Mouse (Mus musculus) midbrain, embryonic 11.5 days (tissue): ENCODE results near the gene Ttll8. TPM values are rescaled to one million over a fixed set of nuclear protein-coding genes. Genes with fewer than 3 reads are reported as not detected.

Experiments
- ATAC-seq: fragments of 200-750 bp; cut with Nextera tagmentation; 2 replicates; pipeline ENCODE4 v1.8.0; 2017; ENCODE audit warnings: moderate TSS enrichment, moderate library complexity; ENCODE audit not compliant: low FRiP score
- DNase-seq: peaks from one replicate; pipeline ENCODE4 v3.0.0; 2015; ENCODE audit warnings: low spot score; ENCODE audit errors: missing footprints
- H3K27ac ChIP-seq: fragments of 300-500 bp; sonication (generic); 2 replicates; pipeline ENCODE4 v1.5.1; 2014; ENCODE audit warnings: low read depth, low read length
- H3K27me3 ChIP-seq: fragments of 300-500 bp; sonication (generic); 2 replicates; pipeline ENCODE4 v1.6.1; 2014; ENCODE audit warnings: mild to moderate bottlenecking, low read length, moderate library complexity, mixed read lengths; ENCODE audit not compliant: control insufficient read depth, insufficient read depth
- H3K36me3 ChIP-seq: fragments of 300-500 bp; sonication (generic); 2 replicates; pipeline ENCODE4 v1.6.1; 2014; ENCODE audit warnings: mild to moderate bottlenecking, low read length, moderate library complexity, mixed read lengths; ENCODE audit not compliant: control insufficient read depth, insufficient read depth
- H3K4me1 ChIP-seq: fragments of 300-500 bp; sonication (generic); 2 replicates; pipeline ENCODE4 v1.6.1; 2014; ENCODE audit warnings: low read length; ENCODE audit not compliant: control insufficient read depth, insufficient read depth
- H3K4me2 ChIP-seq: fragments of 300-500 bp; sonication (generic); 2 replicates; pipeline ENCODE4 v1.6.1; 2014; ENCODE audit warnings: mild to moderate bottlenecking, moderate library complexity
- H3K4me3 ChIP-seq: fragments of 300-500 bp; sonication (generic); 2 replicates; pipeline ENCODE4 v1.5.1; 2014; ENCODE audit warnings: low read depth, low read length
- H3K9ac ChIP-seq: fragments of 300-500 bp; sonication (generic); 2 replicates; pipeline ENCODE4 v1.6.1; 2014; ENCODE audit warnings: low read length
- H3K9me3 ChIP-seq: fragments of 300-500 bp; sonication (generic); 2 replicates; pipeline ENCODE4 v1.6.1; 2016; ENCODE audit warnings: low read length; ENCODE audit not compliant: control insufficient read depth
- WGBS: fragments of 180-500 bp; shearing (Covaris S2); extraction: QIAGEN DNeasy Blood & Tissue Kit; methylation state at CpG from one replicate; pipeline ENCODE4 v1.1.7; 2014; 5-methylcytosine and 5-hydroxymethylcytosine counted together
- polyA plus RNA-seq: library from polyadenylated mRNA; unstranded; fragments of >200 nt; fragmentation: Nextera tagmentation; extraction: Ambion mirVana; gene quantifications from 2 replicates; pipeline ENCODE4 v1.2.1, GENCODE M21; 2014

Ttll8 gene
- polyA plus RNA-seq, 1 experiment from 2014 or later, result not detected

DNA sequence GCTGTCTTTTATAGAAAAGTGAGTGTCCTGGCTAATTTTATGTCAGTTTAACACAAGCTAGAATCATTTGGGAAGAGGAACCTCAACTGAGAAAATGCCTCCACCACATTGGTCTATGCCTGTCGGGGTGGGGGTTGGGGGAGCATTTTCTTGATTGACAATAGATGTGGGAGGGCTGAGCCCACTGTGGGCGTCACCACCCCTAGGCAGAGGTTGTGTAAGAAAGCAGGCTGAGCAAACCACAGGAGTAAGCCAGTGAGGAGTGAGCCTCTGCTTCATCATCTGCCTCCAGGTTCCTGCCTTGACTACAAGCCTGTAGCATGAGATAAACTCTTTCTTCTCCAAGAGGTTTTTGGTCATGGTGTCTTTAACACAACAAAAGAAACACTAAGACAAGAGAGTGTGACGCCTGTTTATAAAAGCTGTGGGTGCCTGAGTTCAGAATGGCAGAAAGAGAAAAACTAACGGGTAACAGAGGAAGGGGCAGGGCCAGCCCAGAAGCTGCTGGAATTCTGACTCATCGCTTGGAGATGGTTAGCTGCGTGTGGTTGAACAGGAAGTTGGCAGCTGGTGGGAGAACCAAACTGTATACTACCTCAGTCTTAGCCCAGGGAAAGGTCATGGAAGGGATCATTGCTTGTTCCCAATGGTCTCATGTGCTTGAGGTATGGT lies 17.5 kb downstream of the Ttll8 start:
- Histone ChIP-seq H3K9me3 (no peaks in the 10 kb centered on the region), H3K36me3 (no peaks in the 10 kb centered on the region), H3K4me1 (no peaks in the 10 kb centered on the region), H3K4me3 (no peak overlapping the region), H3K27me3 (no peaks in the 10 kb centered on the region), H3K4me2 (no peak overlapping the region), H3K27ac (no peak overlapping the region), H3K9ac (no peak overlapping the region)
- WGBS, result 71% methylated on average over 6 of the region's 6 CpGs
- ATAC-seq (no peak), DNase-seq (peak; percentile 28)

DNA sequence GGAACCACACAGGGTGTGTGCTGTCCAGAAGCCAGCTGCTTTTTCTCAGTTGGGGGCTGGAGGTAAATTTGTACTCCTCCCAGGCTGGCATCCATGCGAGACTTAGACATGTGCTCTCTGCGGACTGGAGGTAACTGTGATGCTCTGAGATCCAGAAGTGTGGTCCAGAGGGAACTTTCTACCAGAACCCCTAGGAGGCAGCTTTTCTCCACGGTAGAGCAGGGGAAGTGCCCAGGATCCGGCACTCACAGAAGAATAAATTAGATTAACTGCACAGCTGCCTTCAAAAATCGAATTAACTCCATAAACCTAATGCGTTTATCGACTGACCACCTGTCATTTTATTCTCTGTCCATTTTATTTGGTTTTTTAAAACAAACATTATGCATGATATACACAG lies 20.1 kb downstream of the Ttll8 start:
- H3K27me3 ChIP-seq, result no peaks in the 10 kb centered on the region
- no peak overlapping the region for H3K27ac ChIP-seq
- H3K36me3 ChIP-seq, result no peaks in the 10 kb centered on the region
- no peak overlapping the region for H3K9ac ChIP-seq
- no peak overlapping the region for H3K4me3 ChIP-seq
- H3K4me2 ChIP-seq, result no peak overlapping the region
- H3K9me3 ChIP-seq, result no peaks in the 10 kb centered on the region
- H3K4me1 ChIP-seq, result no peaks in the 10 kb centered on the region
- 61% methylated on average over 7 of the region's 7 CpGs for WGBS
- ATAC-seq, result no peak
- DNase-seq, result peak; percentile 56

DNA sequence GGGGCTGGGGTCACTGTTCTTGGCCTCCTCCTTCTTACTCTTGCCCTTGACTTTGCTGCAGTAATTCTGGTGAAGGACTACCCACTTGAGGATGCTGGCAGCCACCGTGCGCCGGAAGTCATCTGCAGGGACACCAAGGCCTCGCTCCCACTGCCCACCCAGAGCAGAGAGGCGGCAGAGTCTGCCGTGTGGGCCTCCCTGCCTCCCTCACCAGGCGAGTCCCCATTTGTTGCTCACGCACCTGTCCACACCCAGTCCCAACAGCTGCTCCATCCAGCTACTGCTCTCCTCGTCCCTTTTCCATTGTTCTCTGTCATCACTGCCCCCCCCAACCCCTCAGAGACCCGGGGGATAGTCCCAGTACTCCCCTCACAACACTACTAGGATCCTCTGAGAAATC lies 21.6 kb downstream of the Ttll8 start:
- DNase-seq, result peak; percentile 1
- Histone ChIP-seq H3K27me3 (no peaks in the 10 kb centered on the region), H3K4me3 (no peak overlapping the region), H3K4me1 (no peaks in the 10 kb centered on the region), H3K9me3 (no peaks in the 10 kb centered on the region), H3K9ac (no peak overlapping the region), H3K27ac (no peak overlapping the region), H3K4me2 (no peak overlapping the region), H3K36me3 (no peaks in the 10 kb centered on the region)
- ATAC-seq, result no peak
- 90% methylated on average over 10 of the region's 10 CpGs for WGBS

DNA sequence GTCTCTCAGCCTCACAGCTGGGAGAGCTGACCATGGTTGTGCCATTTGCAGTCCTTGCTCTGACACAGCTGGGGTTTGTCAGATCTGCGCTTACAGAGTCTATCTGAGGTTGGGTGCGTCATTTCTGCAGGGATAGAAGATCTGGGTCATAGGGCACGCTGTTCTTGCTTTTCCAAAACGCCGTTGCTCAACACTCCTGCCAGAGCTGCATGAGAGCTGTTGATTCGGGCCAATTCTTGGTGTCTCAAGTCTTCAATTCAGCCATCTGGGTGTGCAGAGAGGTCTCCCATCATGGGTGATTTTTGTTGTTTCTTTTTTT lies 32.3 kb downstream of the Ttll8 start:
- Histone ChIP-seq H3K27me3 (no peaks in the 10 kb centered on the region), H3K36me3 (no peaks in the 10 kb centered on the region), H3K4me2 (no peak overlapping the region), H3K4me1 (no peaks in the 10 kb centered on the region), H3K9me3 (no peaks in the 10 kb centered on the region), H3K27ac (no peak overlapping the region), H3K9ac (no peak overlapping the region), H3K4me3 (no peak overlapping the region)
- 75% methylated on average over 6 of the region's 6 CpGs for WGBS
- no peak for ATAC-seq
- DNase-seq, result no peak

DNA sequence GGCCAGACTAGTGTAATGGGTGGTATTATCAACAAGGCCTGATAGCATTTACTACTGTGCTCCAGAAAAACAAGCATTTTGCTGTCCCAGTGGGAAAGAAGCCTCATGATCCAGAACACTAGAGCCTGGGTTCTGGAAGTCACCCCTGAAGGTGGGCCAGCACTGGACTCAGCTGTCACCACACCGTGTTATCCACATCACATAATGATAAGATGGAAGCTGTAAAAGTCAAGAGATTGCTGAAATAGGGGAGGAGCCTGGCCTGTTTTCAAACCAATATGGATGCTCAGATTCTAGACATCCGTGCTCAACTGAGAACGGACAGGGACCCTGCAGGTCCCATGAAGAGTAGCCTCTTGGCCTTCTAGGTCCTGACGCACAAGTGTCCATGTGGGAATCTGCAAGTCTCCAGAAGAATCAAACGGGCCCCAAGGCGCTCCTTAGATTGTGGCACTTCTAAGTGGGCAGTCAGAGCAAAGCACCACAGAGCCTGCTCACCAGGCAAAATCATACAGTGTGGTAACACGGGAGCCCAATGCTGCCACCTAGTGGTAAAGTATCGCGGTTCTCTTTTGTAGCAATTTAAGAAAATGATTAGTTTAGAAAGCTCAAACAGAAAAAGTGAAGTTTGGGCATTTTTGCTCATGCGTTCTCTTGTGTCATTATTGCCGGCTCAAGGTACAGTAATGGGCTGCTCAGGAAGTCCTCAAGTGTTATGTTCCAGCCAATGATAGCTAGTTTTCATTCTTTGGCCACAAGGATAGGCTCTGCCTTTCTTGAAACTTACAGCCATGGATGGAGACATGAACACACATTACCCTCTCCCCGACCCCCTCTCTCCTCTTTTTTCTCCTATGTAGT lies 32.9 kb downstream of the Ttll8 start:
- no peaks in the 10 kb centered on the region for H3K36me3 ChIP-seq
- H3K9ac ChIP-seq, result no peak overlapping the region
- H3K9me3 ChIP-seq, result no peaks in the 10 kb centered on the region
- ATAC-seq (peak; percentile 66), DNase-seq (peak; percentile 98)
- no peaks in the 10 kb centered on the region for H3K27me3 ChIP-seq
- no peak overlapping the region for H3K27ac ChIP-seq
- no peak overlapping the region for H3K4me3 ChIP-seq
- H3K4me2 ChIP-seq, result no peak overlapping the region
- no peaks in the 10 kb centered on the region for H3K4me1 ChIP-seq
- 32% methylated on average over 12 of the region's 12 CpGs for WGBS

DNA sequence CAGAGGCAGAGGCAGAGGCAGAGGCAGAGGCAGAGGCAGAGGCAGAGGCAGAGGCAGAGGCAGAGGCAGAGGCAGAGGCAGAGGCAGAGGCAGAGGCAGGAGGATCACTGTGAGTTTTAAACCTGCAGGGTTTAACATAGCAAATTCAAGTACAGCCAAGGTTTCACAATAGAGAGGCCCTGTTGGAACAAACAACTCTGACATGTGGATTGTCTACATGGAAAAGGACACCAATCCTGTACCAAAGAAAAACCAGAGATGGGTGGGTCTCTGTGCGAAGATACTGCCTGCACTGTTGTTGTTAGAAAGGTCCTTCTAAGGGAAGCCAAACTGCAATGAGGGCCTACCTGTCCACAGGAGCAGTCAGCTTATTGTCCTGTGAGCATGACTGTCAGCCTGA lies 34.2 kb downstream of the Ttll8 start:
- Histone ChIP-seq H3K4me3 (no peak overlapping the region), H3K9me3 (no peaks in the 10 kb centered on the region), H3K27me3 (no peaks in the 10 kb centered on the region), H3K4me2 (no peak overlapping the region), H3K27ac (no peak overlapping the region), H3K4me1 (no peaks in the 10 kb centered on the region), H3K36me3 (no peaks in the 10 kb centered on the region), H3K9ac (no peak overlapping the region)
- no peak for ATAC-seq
- DNase-seq, result peak; percentile 19
- WGBS, result 96% methylated on average over 1 of the region's 1 CpGs

DNA sequence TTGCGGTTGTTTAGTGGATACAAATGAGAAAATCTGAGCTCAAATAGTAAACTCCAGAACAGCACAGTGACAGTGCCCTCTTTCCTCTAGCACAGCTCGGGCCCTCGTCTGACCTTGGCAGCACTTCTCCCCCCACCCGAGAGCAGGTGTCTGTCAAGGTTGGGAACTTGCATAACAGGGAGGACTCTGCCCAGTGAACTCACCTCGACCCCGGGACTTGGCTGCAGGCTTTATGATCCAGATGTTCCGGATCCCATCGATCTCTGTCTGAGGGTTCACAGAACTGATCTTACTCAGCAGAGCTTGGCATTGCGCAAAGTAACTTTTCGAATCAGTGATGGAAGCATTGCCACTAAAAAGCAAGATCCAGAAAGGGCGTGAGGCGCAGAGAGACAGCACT lies 34.9 kb downstream of the Ttll8 start:
- Histone ChIP-seq H3K4me3 (no peak overlapping the region), H3K36me3 (no peaks in the 10 kb centered on the region), H3K4me1 (no peaks in the 10 kb centered on the region), H3K27ac (no peak overlapping the region), H3K9me3 (no peaks in the 10 kb centered on the region), H3K9ac (no peak overlapping the region), H3K4me2 (no peak overlapping the region), H3K27me3 (no peaks in the 10 kb centered on the region)
- DNase-seq (peak; percentile 6), ATAC-seq (no peak)
- 86% methylated on average over 12 of the region's 12 CpGs for WGBS

DNA sequence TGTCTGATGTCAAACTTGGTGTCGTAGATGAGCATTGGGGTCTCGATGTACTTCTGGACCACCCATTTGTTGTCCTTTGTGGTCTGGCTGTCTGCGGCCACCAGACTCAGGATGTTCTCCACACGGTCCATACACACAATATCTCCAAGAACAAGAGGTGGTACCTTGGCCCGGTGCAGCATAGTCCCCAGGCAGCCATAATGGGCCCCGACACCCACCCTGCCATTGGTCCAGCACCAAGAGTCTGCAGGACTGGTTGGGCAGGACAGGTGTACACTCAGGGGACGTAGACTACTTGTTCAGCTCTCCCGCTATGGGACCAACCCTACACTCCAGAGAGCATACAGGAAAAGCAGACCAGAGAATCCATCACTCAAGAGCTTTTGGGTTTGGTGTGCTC lies 37.1 kb downstream of the Ttll8 start:
- H3K27ac ChIP-seq, result no peak overlapping the region
- H3K4me1 ChIP-seq, result no peaks in the 10 kb centered on the region
- no peak overlapping the region for H3K4me2 ChIP-seq
- no peaks in the 10 kb centered on the region for H3K9me3 ChIP-seq
- no peak overlapping the region for H3K9ac ChIP-seq
- no peak for ATAC-seq
- no peaks in the 10 kb centered on the region for H3K27me3 ChIP-seq
- H3K4me3 ChIP-seq, result no peak overlapping the region
- DNase-seq, result no peak
- WGBS, result 95% methylated on average over 8 of the region's 8 CpGs
- no peaks in the 10 kb centered on the region for H3K36me3 ChIP-seq

DNA sequence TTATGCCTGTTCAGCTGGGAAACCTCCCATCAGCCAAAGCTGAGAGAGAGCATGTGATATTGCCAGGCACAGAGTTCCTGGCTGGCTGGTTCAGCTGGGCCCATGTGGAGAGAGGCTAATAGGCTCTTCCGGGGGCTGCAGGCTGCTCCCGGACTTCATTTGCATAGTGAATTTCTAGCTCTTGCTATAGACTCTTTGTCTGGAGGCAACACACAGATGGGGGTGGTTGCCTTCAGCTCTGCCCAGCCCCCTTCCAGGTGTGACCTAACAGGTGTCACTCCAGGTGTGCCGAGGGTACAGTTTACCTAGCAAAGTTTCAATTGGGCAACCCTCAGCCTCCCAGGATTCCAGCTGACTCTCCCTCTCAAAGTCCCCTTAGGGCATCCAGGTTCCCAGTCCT lies 37.9 kb downstream of the Ttll8 start:
- no peak for DNase-seq
- Histone ChIP-seq H3K4me3 (no peak overlapping the region), H3K4me1 (no peaks in the 10 kb centered on the region), H3K27me3 (no peaks in the 10 kb centered on the region), H3K36me3 (no peaks in the 10 kb centered on the region), H3K4me2 (no peak overlapping the region), H3K9ac (no peak overlapping the region), H3K27ac (no peak overlapping the region), H3K9me3 (no peaks in the 10 kb centered on the region)
- ATAC-seq, result no peak
- WGBS, result 65% methylated on average over 3 of the region's 3 CpGs
